Mouse (Mus musculus) layer of hippocampus, postnatal 25 days (tissue): ENCODE results near the gene Lhx8. TPM values are rescaled to one million over a fixed set of nuclear protein-coding genes. Genes with fewer than 3 reads are reported as not detected.

Source experiments
- DNase-seq, 2 experiments: peaks; one replicate each; pipeline ENCODE4 v3.0.0; 2022; ENCODE audit warnings: mixed read lengths in 2 of 2, low spot score in 1 of 2; ENCODE audit errors: extremely low spot score in 1 of 2
- total RNA-seq, 2 experiments: library from RNA; stranded (reverse); gene quantifications; 2 replicates each; pipeline ENCODE4 v1.2.3; 2021

Gene Lhx8
- total RNA-seq, 2 experiments from 2014 or later: not detected

GRCm38 (mm10) chr3:154268313-154268712 lies 62.1 kb downstream of the Lhx8 start:
- DNase-seq: no peak

GRCm38 (mm10) chr3:154257312-154257711 lies 73.1 kb downstream of the Lhx8 start:
- DNase-seq: no peak
